Mouse (Mus musculus) hindbrain, embryonic 14.5 days (tissue): ENCODE results near the gene Tubb4b. TPM values are rescaled to one million over a fixed set of nuclear protein-coding genes. Genes with fewer than 3 reads are reported as not detected.
"Not testable (repeated sequence)": the region's sequence is repeated elsewhere in the genome, so short reads cannot be mapped to it uniquely, and the experiment has no call there.

Source experiments
- ATAC-seq: fragments of 200-750 bp; cut with Nextera tagmentation; 2 replicates; pipeline ENCODE4 v1.8.0; 2017; ENCODE audit warnings: moderate number of reproducible peaks, mild to moderate bottlenecking, moderate TSS enrichment, moderate library complexity; ENCODE audit not compliant: low FRiP score
- DNase-seq: peaks from one replicate; pipeline ENCODE4 v3.0.0-alpha.2; 2015; ENCODE audit warnings: low spot score
- H3K27ac ChIP-seq: fragments of 300-500 bp; sonication (generic); 2 replicates; pipeline ENCODE4 v1.5.1; 2014; ENCODE audit warnings: mild to moderate bottlenecking, moderate library complexity
- H3K27me3 ChIP-seq: fragments of 300-500 bp; sonication (generic); 2 replicates; pipeline ENCODE4 v1.6.1; 2014; ENCODE audit warnings: mild to moderate bottlenecking, low read length, mixed read lengths; ENCODE audit not compliant: control insufficient read depth, insufficient read depth
- H3K36me3 ChIP-seq: fragments of 300-500 bp; sonication (generic); replicated peaks from 2 replicates; pipeline ENCODE4 v1.6.1; 2014; ENCODE audit not compliant: control insufficient read depth, insufficient read depth
- H3K4me1 ChIP-seq: fragments of 300-500 bp; sonication (generic); replicated peaks from 2 replicates; pipeline ENCODE4 v1.6.1; 2014; ENCODE audit warnings: antibody characterized with exemption, low read length, mixed read lengths; ENCODE audit not compliant: control insufficient read depth, insufficient read depth
- H3K4me2 ChIP-seq: fragments of 300-500 bp; sonication (generic); replicated peaks from 2 replicates; pipeline ENCODE4 v1.6.1; 2014; ENCODE audit warnings: mild to moderate bottlenecking, moderate library complexity
- H3K4me3 ChIP-seq: fragments of 300-500 bp; sonication (generic); replicated peaks from 2 replicates; pipeline ENCODE4 v1.5.1; 2014; ENCODE audit warnings: mild to moderate bottlenecking, low read length
- H3K9ac ChIP-seq: fragments of 300-500 bp; sonication (generic); 2 replicates; pipeline ENCODE4 v1.6.1; 2014
- H3K9me3 ChIP-seq: fragments of 300-500 bp; sonication (generic); 2 replicates; pipeline ENCODE4 v1.6.1; 2016; ENCODE audit warnings: low read length; ENCODE audit not compliant: control insufficient read depth
- WGBS: fragments of 180-500 bp; shearing (Covaris S2); extraction: QIAGEN DNeasy Blood & Tissue Kit; methylation state at CpG from one replicate; pipeline ENCODE4 v1.1.7; 2014; 5-methylcytosine and 5-hydroxymethylcytosine counted together
- polyA plus RNA-seq: library from polyadenylated mRNA; unstranded; fragments of >200 nt; fragmentation: Nextera tagmentation; extraction: Ambion mirVana; gene quantifications from 2 replicates; pipeline ENCODE4 v1.2.1, GENCODE M21; 2014

Gene Tubb4b
- polyA plus RNA-seq, 1 experiment from 2014 or later = 382 TPM

DNA sequence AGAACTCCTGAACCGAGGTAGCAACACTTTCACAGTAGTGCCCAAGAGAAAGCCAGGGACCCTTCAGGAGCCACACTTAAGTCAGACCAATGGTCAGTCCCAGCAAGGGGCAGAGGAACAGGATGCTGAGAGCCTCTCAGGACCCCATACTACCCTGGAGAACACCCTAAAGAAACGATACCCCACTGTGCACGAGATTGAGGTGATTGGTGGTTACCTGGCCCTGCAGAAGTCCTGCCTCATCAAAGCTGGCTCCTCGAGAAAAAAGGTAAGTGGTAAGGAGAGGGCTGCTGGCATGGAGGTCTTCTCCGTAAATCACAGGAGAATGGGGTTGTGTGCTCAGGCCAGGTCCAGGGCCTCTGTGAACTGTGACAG lies 39.8 kb upstream of the Tubb4b start:
- H3K4me3 ChIP-seq = peak overlapping the region; percentile 84
- H3K4me2 ChIP-seq = peak overlapping the region; percentile 100
- peaks cover 45% of the 10 kb centered on the region for H3K4me1 ChIP-seq
- H3K36me3 ChIP-seq = peaks cover 13% of the 10 kb centered on the region
- 85% methylated on average over 5 of the region's 5 CpGs for WGBS
- no peak overlapping the region for H3K27ac ChIP-seq
- no peaks in the 10 kb centered on the region for H3K9me3 ChIP-seq
- no peak for DNase-seq
- 0 out of 2 replicates have a peak, but pooled peaks cover 6% of the 10 kb centered on the region for H3K27me3 ChIP-seq
- ATAC-seq = no peak
- H3K9ac ChIP-seq = peak overlapping the region; percentile 83

DNA sequence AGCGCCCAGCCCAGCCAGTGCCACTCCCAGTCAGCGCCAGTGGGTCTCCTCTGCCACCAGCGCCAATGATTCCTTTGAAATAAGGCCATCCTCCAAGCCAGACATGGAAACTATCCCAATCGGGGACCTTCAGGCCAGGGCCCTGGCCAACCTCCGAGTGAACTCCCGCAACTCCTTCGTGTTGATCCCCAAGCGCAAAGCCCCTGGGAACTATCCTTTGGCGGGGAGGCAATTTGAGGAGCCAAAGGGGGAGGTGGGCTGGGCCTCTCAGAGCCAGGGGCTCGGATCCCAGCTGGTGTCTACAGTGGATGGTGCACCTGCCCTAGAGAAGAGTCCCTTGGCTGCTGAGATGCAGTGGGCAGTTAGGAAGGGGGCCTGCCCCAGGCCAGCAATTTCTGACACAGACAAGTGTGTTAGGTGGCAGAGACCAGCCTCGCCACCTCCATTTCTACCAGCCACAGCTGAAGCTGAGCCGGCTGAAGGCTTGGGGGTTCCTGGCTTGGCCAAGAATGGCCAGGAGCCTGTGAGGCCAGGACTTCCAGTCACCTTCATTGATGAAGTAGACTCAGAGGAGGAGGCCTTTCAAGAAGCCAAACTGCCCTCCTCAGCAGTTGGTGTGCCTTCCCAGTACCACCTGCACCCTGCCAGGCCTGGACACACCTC lies 39.3 kb upstream of the Tubb4b start:
- Histone ChIP-seq H3K4me3 (peak overlapping the region; percentile 84), H3K4me2 (peak overlapping the region; percentile 100), H3K9me3 (no peaks in the 10 kb centered on the region), H3K9ac (peak overlapping the region; percentile 83), H3K36me3 (peaks cover 7% of the 10 kb centered on the region), H3K27ac (0 out of 2 replicates have a peak overlapping the region, but pooled peaks have one; percentile 79), H3K4me1 (peaks cover 45% of the 10 kb centered on the region), H3K27me3 (0 out of 2 replicates have a peak, but pooled peaks cover 6% of the 10 kb centered on the region)
- 18% methylated on average over 12 of the region's 12 CpGs for WGBS
- DNase-seq (no peak), ATAC-seq (no peak)

DNA sequence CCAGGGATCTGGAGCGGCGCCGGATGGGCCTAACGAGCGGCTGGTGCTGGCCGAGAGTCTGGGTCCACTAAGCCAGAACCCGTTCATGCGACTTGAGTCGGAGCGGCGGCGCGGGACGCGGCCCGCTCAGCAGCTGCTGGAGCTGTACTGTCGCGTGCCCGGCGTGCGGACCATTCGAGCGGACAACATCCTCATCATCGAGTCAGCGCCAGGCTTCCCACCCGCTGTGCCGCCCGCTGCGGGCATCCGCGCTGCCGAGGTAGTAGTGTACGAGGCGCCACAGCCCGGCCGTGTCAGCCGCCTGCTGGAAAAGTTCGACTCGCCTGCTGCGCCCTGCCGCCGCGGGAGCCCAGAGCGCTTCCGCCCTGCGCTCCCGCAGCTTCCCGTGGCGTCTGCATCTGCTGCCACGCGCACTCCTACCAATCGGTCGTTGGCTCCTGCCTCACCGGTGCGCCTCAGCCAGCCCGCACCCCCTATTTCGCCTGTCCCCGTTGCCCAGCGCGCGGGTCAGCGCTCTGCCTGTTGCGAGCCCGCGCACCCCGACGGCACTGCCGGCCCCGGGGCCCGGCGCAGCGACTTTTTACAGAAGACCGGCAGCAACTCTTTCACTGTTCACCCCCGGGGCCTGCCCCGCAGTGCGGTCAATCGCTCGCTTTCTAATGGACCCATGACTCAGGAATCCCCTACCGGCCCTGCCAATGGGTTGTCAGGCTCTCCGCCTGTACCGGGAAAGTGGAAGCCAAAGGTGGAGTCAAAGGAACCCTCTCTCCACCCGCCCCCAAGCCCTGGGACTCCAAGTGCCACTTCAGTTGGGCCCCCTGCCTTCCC lies 38.5 kb upstream of the Tubb4b start:
- peak; percentile 46 for ATAC-seq
- WGBS = under 1% methylated on average over 81 of the region's 82 CpGs

DNA sequence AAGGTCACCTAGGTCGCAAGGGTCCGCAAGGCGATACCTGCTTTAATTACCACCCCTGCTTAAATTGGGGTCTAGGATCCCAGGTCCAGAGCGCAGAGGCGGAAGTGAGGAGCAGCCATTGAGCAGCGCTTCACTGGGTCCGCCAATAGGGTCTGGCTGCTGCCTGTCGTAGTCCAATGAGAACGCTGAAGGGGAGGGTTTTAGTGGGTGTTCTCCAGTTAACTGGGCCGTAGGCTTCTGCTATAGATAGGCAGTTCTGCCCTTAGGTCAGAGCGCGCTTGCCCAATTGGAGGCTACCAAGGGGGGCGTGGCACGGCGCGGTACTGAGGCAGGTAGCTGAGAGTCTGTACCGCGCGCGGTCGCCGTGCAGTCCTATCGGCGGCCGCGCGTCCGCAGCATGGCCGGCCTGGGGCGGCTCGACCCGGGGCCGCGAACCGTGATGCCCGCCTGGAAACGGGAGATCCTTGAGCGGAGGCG lies 37.8 kb upstream of the Tubb4b start, which contains the start of gene Tprn:
TSS of gene Tprn (plus strand) at position 328 of the 477 bp plus-strand sequence.
- no peaks in the 10 kb centered on the region for H3K36me3 ChIP-seq
- H3K4me1 ChIP-seq = peaks cover 41% of the 10 kb centered on the region
- peak within 1 kb of the TSS; percentile 84 for H3K4me3 ChIP-seq
- under 1% methylated on average over 27 of the region's 39 CpGs for WGBS
- H3K27ac ChIP-seq = peak within 1 kb of the TSS; percentile 80
- H3K9ac ChIP-seq = peak within 1 kb of the TSS; percentile 83
- DNase-seq (peak; percentile 93), ATAC-seq (peak; percentile 98)
- 0 out of 2 replicates have a peak, but pooled peaks cover 6% of the 10 kb centered on the region for H3K27me3 ChIP-seq
- no peaks in the 10 kb centered on the region for H3K9me3 ChIP-seq
- peak within 1 kb of the TSS; percentile 100 for H3K4me2 ChIP-seq

More for the DNA sequence above, 38.5 kb upstream of the Tubb4b start:
- Histone ChIP-seq H3K4me2 (peak overlapping the region; percentile 100), H3K27me3 (0 out of 2 replicates have a peak, but pooled peaks cover 6% of the 10 kb centered on the region), H3K9me3 (no peaks in the 10 kb centered on the region), H3K4me3 (peak overlapping the region; percentile 84), H3K36me3 (peaks cover 4% of the 10 kb centered on the region), H3K4me1 (peaks cover 45% of the 10 kb centered on the region), H3K27ac (peak overlapping the region; percentile 79), H3K9ac (peak overlapping the region; percentile 83)
- DNase-seq = no peak

DNA sequence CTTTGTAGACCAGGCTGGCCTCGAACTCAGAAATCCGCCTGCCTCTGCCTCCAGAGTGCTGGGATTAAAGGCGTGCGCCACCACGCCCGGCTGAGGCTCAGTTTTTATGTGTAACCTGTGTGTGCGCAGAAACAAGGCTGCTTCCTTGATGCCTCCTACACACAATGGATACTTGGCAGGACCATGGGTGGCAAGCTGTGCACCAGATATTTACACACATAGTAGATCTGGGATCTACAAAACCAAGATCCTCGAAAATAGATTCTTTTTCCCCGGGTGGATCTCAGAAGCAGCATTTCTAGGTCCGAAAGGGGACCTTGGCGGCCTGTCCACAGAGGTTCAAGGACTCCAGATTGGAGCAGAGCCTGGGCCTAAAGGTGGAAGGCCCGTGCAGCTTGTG lies 37.4 kb upstream of the Tubb4b start:
- peaks cover 37% of the 10 kb centered on the region for H3K4me1 ChIP-seq
- H3K27me3 ChIP-seq = 0 out of 2 replicates have a peak, but pooled peaks cover 6% of the 10 kb centered on the region
- WGBS = 54% methylated on average over 11 of the region's 12 CpGs
- H3K9ac ChIP-seq = peak overlapping the region; percentile 61
- H3K4me2 ChIP-seq = peak overlapping the region; percentile 100
- peak overlapping the region; percentile 80 for H3K27ac ChIP-seq
- no peaks in the 10 kb centered on the region for H3K9me3 ChIP-seq
- no peak for ATAC-seq
- DNase-seq = no peak
- peak overlapping the region; percentile 84 for H3K4me3 ChIP-seq
- H3K36me3 ChIP-seq = no peaks in the 10 kb centered on the region

DNA sequence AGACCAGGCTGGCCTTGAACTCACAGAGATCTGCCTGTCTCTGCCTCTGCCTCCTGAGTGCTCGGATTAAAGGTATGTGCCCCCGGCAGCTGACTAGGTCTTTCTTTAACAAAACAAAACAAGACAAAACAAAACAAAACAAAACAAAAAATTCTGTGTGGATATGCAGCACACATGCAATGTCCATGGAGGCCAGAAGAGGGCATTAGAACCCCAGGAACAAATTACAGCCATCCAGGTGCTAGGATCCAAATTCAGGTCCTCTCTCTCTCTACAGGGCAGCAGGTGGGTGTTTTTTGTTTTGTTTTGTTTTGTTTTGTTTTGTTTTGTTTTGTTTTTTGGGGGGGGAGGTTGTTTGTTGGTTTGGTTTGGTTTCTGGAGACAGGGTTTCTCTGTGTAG lies 34.4 kb upstream of the Tubb4b start:
- WGBS = 47% methylated on average over 2 of the region's 2 CpGs
- H3K4me3 ChIP-seq = no peak overlapping the region
- H3K9ac ChIP-seq = no peak overlapping the region

DNA sequence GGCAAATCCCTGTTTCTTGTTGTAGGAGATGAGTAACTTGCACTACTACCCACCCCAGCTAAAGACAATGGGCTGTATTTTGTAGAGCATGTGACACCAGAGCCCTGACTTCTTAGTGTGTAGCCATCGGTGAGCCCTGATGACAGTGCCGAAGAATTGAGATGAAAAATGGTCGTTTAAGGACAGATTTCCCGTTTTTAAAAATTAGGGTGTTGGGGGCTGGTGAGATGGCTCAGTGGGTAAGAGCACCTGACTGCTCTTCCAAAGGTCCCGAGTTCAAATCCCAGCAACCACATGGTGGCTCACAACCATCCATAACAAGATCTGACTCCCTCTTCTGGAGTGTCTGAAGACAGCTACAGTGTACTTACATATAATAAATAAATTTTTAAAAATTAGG lies 32.7 kb upstream of the Tubb4b start:
- not testable (repeated sequence) for ATAC-seq, H3K27me3 ChIP-seq, DNase-seq, H3K9me3 ChIP-seq, H3K36me3 ChIP-seq, H3K4me2 ChIP-seq, H3K9ac ChIP-seq, H3K4me3 ChIP-seq, H3K27ac ChIP-seq
- WGBS = 91% methylated on average over 5 of the region's 5 CpGs
- H3K4me1 ChIP-seq = peaks cover 15% of the 10 kb centered on the region

More for the DNA sequence above, 34.4 kb upstream of the Tubb4b start:
- Histone ChIP-seq H3K27me3 (0 out of 2 replicates have a peak, but pooled peaks cover under 1% of the 10 kb centered on the region), H3K9me3 (no peaks in the 10 kb centered on the region), H3K27ac (no peak overlapping the region), H3K4me2 (no peak overlapping the region), H3K36me3 (no peaks in the 10 kb centered on the region), H3K4me1 (peaks cover 23% of the 10 kb centered on the region)
- no peak for ATAC-seq
- DNase-seq = no peak

DNA sequence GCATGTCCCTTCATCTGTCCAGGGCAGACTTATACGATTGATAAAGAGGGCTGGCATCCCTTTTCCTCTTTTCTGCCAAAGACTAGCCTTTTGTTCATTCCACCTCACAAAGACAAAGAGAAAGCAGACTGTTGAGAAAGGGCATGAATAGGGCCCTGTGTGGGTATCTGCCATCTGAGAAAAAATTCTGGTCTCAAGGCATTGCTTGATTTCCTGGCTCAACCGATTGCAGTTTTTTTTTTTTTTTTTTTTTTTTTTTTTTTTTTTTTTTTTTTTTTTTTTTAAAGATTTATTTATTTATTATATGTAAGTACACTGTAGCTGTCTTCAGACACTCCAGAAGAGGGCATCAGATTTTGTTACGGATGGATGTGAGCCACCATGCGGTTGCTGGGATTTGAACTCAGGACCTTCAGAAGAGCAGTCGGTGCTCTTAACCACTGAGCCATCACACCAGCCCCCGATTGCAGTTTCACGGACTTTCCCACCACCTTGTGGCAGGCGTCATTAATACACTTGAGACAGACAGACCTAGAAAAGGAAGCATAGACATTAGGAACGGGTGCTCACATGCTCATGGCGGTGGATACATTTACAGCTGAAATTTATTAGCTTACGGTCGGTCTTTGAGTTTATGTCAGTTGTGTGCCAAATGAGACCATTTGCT lies 32.1 kb upstream of the Tubb4b start:
- WGBS = 61% methylated on average over 11 of the region's 12 CpGs
- peaks cover 15% of the 10 kb centered on the region for H3K4me1 ChIP-seq

More for the DNA sequence above, 32.1 kb upstream of the Tubb4b start:
- H3K9me3 ChIP-seq, DNase-seq, H3K27me3 ChIP-seq, H3K27ac ChIP-seq, ATAC-seq: not testable (repeated sequence)
- peak overlapping the region; percentile 70 for H3K4me3 ChIP-seq
- peak overlapping the region; percentile 100 for H3K4me2 ChIP-seq
- peak overlapping the region; percentile 73 for H3K9ac ChIP-seq
- peaks cover 12% of the 10 kb centered on the region for H3K36me3 ChIP-seq
